Mouse (Mus musculus) heart, embryonic 16.5 days (tissue): ENCODE data around the gene Epdr1. TPM values are rescaled to one million over a fixed set of nuclear protein-coding genes. Genes with fewer than 3 reads are reported as not detected.

ENCODE experiments used
- ATAC-seq: fragments of 200-750 bp; cut with Nextera tagmentation; replicated peaks from 2 replicates; pipeline ENCODE4 v1.8.0; 2017; ENCODE audit warnings: moderate number of reproducible peaks; ENCODE audit not compliant: insufficient read depth, low FRiP score; ENCODE audit errors: extremely low read depth
- H3K27ac ChIP-seq: fragments of 300-500 bp; sonication (generic); 2 replicates; pipeline ENCODE4 v1.5.1; 2014; ENCODE audit warnings: mild to moderate bottlenecking, low read length, control low read depth, moderate library complexity
- H3K27me3 ChIP-seq: fragments of 300-500 bp; sonication (generic); 2 replicates; pipeline ENCODE4 v1.6.1; 2014; ENCODE audit warnings: low read length, mixed read lengths; ENCODE audit not compliant: control insufficient read depth, insufficient read depth
- H3K36me3 ChIP-seq: fragments of 300-500 bp; sonication (generic); 2 replicates; pipeline ENCODE4 v1.6.1; 2014; ENCODE audit not compliant: control insufficient read depth, insufficient read depth
- H3K4me1 ChIP-seq: fragments of 300-500 bp; sonication (generic); 2 replicates; pipeline ENCODE4 v1.6.1; 2014; ENCODE audit warnings: low read length, mixed read lengths; ENCODE audit not compliant: control insufficient read depth, insufficient read depth
- H3K4me2 ChIP-seq: fragments of 300-500 bp; sonication (generic); 2 replicates; pipeline ENCODE4 v1.6.1; 2014; ENCODE audit warnings: low read depth, mild to moderate bottlenecking, control low read depth, low read length
- H3K4me3 ChIP-seq: fragments of 300-500 bp; sonication (generic); 2 replicates; pipeline ENCODE4 v1.5.1; 2014; ENCODE audit warnings: mild to moderate bottlenecking, control low read depth, low read length
- H3K9ac ChIP-seq: fragments of 300-500 bp; sonication (generic); 2 replicates; pipeline ENCODE4 v1.6.1; 2014; ENCODE audit warnings: low read length, control low read depth
- H3K9me3 ChIP-seq: fragments of 300-500 bp; sonication (generic); replicated peaks from 2 replicates; pipeline ENCODE4 v1.6.1; 2016; ENCODE audit warnings: low read length; ENCODE audit not compliant: control insufficient read depth
- WGBS: fragments of 180-500 bp; shearing (Covaris S2); extraction: QIAGEN DNeasy Blood & Tissue Kit; methylation state at CpG from one replicate; pipeline ENCODE4 v1.1.7; 2014; 5-methylcytosine and 5-hydroxymethylcytosine counted together
- polyA plus RNA-seq: library from polyadenylated mRNA; unstranded; fragments of >200 nt; fragmentation: Nextera tagmentation; extraction: Ambion mirVana; gene quantifications from 2 replicates; pipeline ENCODE4 v1.2.1, GENCODE M21; 2015

Gene Epdr1
- polyA plus RNA-seq, 1 experiment from 2014 or later: 30.4 TPM

- Histone ChIP-seq H3K27me3 (no peaks in the 10 kb centered on the region), H3K36me3 (no peaks in the 10 kb centered on the region), H3K4me2 (no peak overlapping the region), H3K4me3 (no peak overlapping the region), H3K27ac (no peak overlapping the region), H3K9me3 (no peaks in the 10 kb centered on the region), H3K4me1 (peaks cover 3% of the 10 kb centered on the region; the same call in 1 of the 2 replicates), H3K9ac (no peak overlapping the region)
- 82% methylated on average over 1 of the region's 1 CpGs for WGBS
- ATAC-seq: no peak
These were observed 6.3 kb downstream of the Epdr1 start for GRCm38 (mm10) chr13:19613426-19613825.

DNA sequence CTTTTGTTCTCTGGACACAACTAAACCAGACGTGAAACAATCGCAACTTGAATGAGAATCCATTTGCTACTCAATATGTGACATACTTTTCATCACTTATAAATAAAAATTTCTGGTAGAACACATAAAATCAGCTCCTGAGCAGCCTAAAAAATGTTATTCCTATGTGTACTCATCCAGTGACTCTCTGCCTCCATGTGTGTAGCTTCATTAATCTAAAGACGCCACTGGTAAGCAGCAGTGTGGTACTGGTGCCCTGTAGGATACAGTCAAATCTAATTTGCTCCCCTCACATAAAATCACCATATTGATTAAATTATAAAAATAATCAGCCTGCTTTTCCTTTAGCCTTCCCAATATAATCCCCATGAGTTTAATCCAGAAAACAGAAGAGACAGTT, 6.8 kb downstream of the Epdr1 start:
- no peak overlapping the region for H3K27ac ChIP-seq
- no peak for ATAC-seq
- no peak overlapping the region for H3K4me3 ChIP-seq
- WGBS: 84% methylated on average over 3 of the region's 3 CpGs
- H3K4me1 ChIP-seq: peaks cover under 1% of the 10 kb centered on the region; the same call in 1 of the 2 replicates
- H3K27me3 ChIP-seq: no peaks in the 10 kb centered on the region
- no peak overlapping the region for H3K9ac ChIP-seq
- H3K36me3 ChIP-seq: no peaks in the 10 kb centered on the region
- H3K9me3 ChIP-seq: no peaks in the 10 kb centered on the region
- no peak overlapping the region for H3K4me2 ChIP-seq

DNA sequence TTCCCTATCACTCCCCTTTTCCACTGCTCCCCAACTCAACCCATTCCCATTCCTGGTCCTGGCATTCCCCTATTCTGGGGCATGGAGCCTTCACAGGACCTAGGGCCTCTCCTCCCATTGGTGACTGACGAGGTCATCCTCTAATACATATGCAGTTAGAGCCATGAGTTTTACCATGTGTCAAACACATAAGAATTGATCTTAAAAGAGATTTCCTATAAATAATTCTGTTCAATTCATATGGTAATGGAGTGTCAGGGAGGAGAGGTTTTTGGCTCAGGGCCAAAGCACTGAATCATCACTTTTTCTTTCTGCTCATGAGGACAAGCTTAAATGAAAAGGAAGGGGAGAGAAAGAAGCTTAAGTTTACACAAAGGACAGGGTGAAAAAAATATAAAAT, 7.4 kb downstream of the Epdr1 start:
- Histone ChIP-seq H3K4me3 (no peak overlapping the region), H3K36me3 (no peaks in the 10 kb centered on the region), H3K9me3 (no peaks in the 10 kb centered on the region), H3K27me3 (no peaks in the 10 kb centered on the region), H3K4me1 (no peaks in the 10 kb centered on the region), H3K27ac (no peak overlapping the region), H3K9ac (no peak overlapping the region), H3K4me2 (no peak overlapping the region)
- no peak for ATAC-seq
- 84% methylated on average over 1 of the region's 1 CpGs for WGBS

GRCm38 (mm10) chr13:19608120-19608519, 11.6 kb downstream of the Epdr1 start:
- H3K9ac ChIP-seq: no peak overlapping the region
- no peaks in the 10 kb centered on the region for H3K36me3 ChIP-seq
- no peaks in the 10 kb centered on the region for H3K9me3 ChIP-seq
- no peak overlapping the region for H3K4me3 ChIP-seq
- no peaks in the 10 kb centered on the region for H3K4me1 ChIP-seq
- H3K27me3 ChIP-seq: no peaks in the 10 kb centered on the region
- ATAC-seq: no peak
- no peak overlapping the region for H3K4me2 ChIP-seq
- no peak overlapping the region for H3K27ac ChIP-seq

DNA sequence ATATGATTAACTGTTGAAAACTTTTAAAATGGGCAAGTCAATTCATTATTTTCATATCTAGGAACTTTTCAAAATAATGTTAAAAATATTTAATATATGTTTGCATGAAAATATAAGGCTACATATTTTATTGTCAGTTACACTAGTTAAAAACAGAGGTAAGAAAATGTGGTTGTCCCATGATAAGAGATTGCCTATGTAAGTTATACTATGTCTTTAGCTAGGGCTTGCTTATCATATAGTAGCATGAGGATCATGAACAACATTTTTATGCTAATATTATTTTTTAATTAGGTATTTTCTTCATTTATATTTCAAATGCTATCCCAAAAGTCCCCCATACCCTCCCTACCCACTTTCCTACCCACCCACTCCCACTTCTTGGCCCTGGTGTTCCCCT, 14.8 kb downstream of the Epdr1 start:
- no peaks in the 10 kb centered on the region for H3K27me3 ChIP-seq
- H3K27ac ChIP-seq: no peak overlapping the region
- no peak overlapping the region for H3K4me3 ChIP-seq
- H3K9me3 ChIP-seq: no peaks in the 10 kb centered on the region
- H3K36me3 ChIP-seq: no peaks in the 10 kb centered on the region
- no peak overlapping the region for H3K9ac ChIP-seq
- no peak for ATAC-seq
- H3K4me2 ChIP-seq: no peak overlapping the region
- no peaks in the 10 kb centered on the region for H3K4me1 ChIP-seq

DNA sequence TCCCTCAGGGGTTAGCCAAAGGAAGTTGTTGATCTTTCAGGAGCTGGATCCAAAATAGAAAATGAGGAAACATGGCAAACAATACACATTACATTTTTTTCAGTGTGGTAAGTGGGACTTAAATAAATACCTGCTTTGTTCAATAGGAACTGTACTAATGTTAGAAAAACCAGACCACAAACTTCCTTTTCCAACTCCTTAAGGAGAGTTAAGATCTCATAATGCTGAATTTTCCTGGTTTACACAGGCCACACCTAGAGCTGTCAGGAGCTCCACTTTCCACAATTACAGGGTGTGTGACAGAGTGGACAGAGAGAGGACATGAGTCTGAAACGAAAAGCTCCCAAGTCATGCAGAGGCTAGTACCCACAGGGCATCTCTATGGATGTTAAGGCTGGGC, 16.0 kb downstream of the Epdr1 start:
- Histone ChIP-seq H3K4me1 (no peaks in the 10 kb centered on the region), H3K27ac (no peak overlapping the region), H3K36me3 (no peaks in the 10 kb centered on the region), H3K4me2 (no peak overlapping the region), H3K27me3 (no peaks in the 10 kb centered on the region), H3K9ac (no peak overlapping the region), H3K9me3 (no peaks in the 10 kb centered on the region), H3K4me3 (no peak overlapping the region)
- no peak for ATAC-seq
- WGBS: 67% methylated on average over 1 of the region's 1 CpGs

DNA sequence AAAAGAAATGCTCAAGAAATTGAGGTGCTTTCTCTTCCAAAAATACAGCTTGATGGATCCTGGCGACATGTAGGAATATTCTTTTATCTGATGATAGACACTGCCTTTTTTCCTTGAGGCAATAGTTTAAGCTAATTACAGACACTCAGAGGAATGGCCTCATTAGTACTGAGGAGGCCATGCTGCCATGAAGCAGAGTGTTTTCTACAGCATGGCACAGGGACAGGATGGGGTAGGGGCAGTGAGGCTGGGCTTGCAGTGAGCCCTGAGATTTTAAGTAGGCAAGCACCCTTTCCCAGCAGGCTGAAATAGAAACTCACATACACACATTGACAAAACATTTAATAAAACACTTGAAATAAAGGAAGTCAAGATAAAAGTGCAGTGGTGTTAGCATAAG, 17.2 kb downstream of the Epdr1 start:
- Histone ChIP-seq H3K4me3 (no peak overlapping the region), H3K4me2 (no peak overlapping the region), H3K27me3 (no peaks in the 10 kb centered on the region), H3K9me3 (no peaks in the 10 kb centered on the region), H3K9ac (no peak overlapping the region), H3K4me1 (no peaks in the 10 kb centered on the region), H3K36me3 (no peaks in the 10 kb centered on the region), H3K27ac (no peak overlapping the region)
- no peak for ATAC-seq
- 91% methylated on average over 1 of the region's 1 CpGs for WGBS

DNA sequence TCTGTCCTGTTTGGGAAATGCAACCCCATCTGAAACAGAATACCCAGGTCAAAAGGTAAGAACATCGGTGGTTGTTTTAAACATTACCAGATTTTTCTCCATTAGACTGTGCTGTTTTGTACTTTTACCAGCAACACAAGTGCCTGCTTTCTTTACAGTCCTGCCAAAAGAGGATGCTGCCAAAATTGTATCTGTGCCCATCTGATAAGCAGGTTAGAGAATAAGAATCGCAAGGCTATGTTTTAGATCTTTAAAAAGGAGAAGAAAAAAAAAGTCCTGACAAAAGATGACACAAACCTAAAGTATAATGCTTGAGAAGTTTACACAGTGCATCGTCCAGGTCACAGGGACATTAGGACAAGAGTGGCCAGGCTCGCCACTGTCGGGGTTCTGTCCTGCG, 20.5 kb downstream of the Epdr1 start:
- no peak overlapping the region for H3K4me2 ChIP-seq
- H3K36me3 ChIP-seq: no peaks in the 10 kb centered on the region
- no peaks in the 10 kb centered on the region for H3K27me3 ChIP-seq
- H3K4me3 ChIP-seq: no peak overlapping the region
- no peak overlapping the region for H3K27ac ChIP-seq
- no peak for ATAC-seq
- H3K4me1 ChIP-seq: no peaks in the 10 kb centered on the region
- 71% methylated on average over 6 of the region's 6 CpGs for WGBS
- no peaks in the 10 kb centered on the region for H3K9me3 ChIP-seq
- H3K9ac ChIP-seq: no peak overlapping the region

GRCm38 (mm10) chr13:19595141-19595540, 24.6 kb downstream of the Epdr1 start:
- H3K36me3 ChIP-seq: no peaks in the 10 kb centered on the region
- peaks cover 3% of the 10 kb centered on the region for H3K4me1 ChIP-seq
- no peak overlapping the region for H3K4me3 ChIP-seq
- no peaks in the 10 kb centered on the region for H3K9me3 ChIP-seq
- no peak overlapping the region for H3K9ac ChIP-seq
- no peak for ATAC-seq
- WGBS: 89% methylated on average over 1 of the region's 1 CpGs
- H3K27ac ChIP-seq: no peak overlapping the region
- H3K27me3 ChIP-seq: no peaks in the 10 kb centered on the region
- H3K4me2 ChIP-seq: no peak overlapping the region
